Mouse (Mus musculus) thymus, adult 18-20 months (tissue): ENCODE measurements around the gene Abcb6.

ENCODE experiments used
- DNase-seq, 2 experiments: peaks; one replicate each; pipeline ENCODE4 v3.0.0; 2022; ENCODE audit warnings: mixed read lengths in 2 of 2

The Abcb6 gene

GRCm38 (mm10) chr1:75180105-75180590, at the start of gene Abcb6:
TSS of gene Abcb6 (minus strand) at chr1:75180392.
- peak; percentile 75 to 81 for DNase-seq

- no peak for DNase-seq
These were observed 49.0 kb upstream of the Abcb6 start for GRCm38 (mm10) chr1:75229158-75229557.

- DNase-seq, result no peak
These were observed 47.5 kb upstream of the Abcb6 start for GRCm38 (mm10) chr1:75227653-75228052.

GRCm38 (mm10) chr1:75226138-75226537, 45.9 kb upstream of the Abcb6 start:
- DNase-seq, result no peak

- no peak for DNase-seq
These were observed 45.3 kb upstream of the Abcb6 start for GRCm38 (mm10) chr1:75225473-75225872.

GRCm38 (mm10) chr1:75223532-75223931, 43.3 kb upstream of the Abcb6 start:
- DNase-seq, result no peak

- no peak for DNase-seq
These were observed 42.7 kb upstream of the Abcb6 start for GRCm38 (mm10) chr1:75222926-75223325.

- no peak for DNase-seq
These were observed 41.3 kb upstream of the Abcb6 start for GRCm38 (mm10) chr1:75221538-75221937.

- DNase-seq, result peak in 1 of 2 experiments; percentile 40
These were observed 39.3 kb upstream of the Abcb6 start, which contains the start of gene Tuba4a for GRCm38 (mm10) chr1:75219531-75219930. TSS of gene Tuba4a (minus strand) at chr1:75219865.

- DNase-seq, result peak; percentile 91 to 94
These were observed 38.9 kb upstream of the Abcb6 start for GRCm38 (mm10) chr1:75219078-75219477.

GRCm38 (mm10) chr1:75218227-75219001, 38.2 kb upstream of the Abcb6 start:
- DNase-seq, result peak; percentile 53 to 63

- no peak for DNase-seq
These were observed 37.7 kb upstream of the Abcb6 start for GRCm38 (mm10) chr1:75217893-75218226.

GRCm38 (mm10) chr1:75216797-75217585, 36.8 kb upstream of the Abcb6 start:
- no peak for DNase-seq

GRCm38 (mm10) chr1:75215785-75216184, 35.6 kb upstream of the Abcb6 start:
- no peak for DNase-seq

GRCm38 (mm10) chr1:75214886-75215285, 34.7 kb upstream of the Abcb6 start:
- DNase-seq, result no peak

GRCm38 (mm10) chr1:75214442-75214841, 34.2 kb upstream of the Abcb6 start:
- DNase-seq, result no peak

GRCm38 (mm10) chr1:75213096-75213495, 32.9 kb upstream of the Abcb6 start:
- peak in 1 of 2 experiments; percentile 20 for DNase-seq

GRCm38 (mm10) chr1:75212542-75212941, 32.4 kb upstream of the Abcb6 start:
- no peak for DNase-seq

- DNase-seq, result no peak
These were observed 31.0 kb upstream of the Abcb6 start for GRCm38 (mm10) chr1:75211141-75211708.

- DNase-seq, result peak; percentile 88 to 94
These were observed 30.2 kb upstream of the Abcb6 start, which contains the start of the genes Glb1l and Stk16 for GRCm38 (mm10) chr1:75210136-75211087. TSS of gene Glb1l (minus strand) at chr1:75210813. TSS of gene Stk16 (plus strand) at chr1:75210838.

GRCm38 (mm10) chr1:75208967-75209678, 28.9 kb upstream of the Abcb6 start:
- DNase-seq, result peak in 1 of 2 experiments; percentile 25
